Mouse (Mus musculus) embryonic facial prominence, embryonic 11.5 days (tissue): ENCODE data around the gene Slc25a22. TPM values are rescaled to one million over a fixed set of nuclear protein-coding genes. Genes with fewer than 3 reads are reported as not detected.
A peak's percentile ranks its signal among the peaks of the same experiment; 100 is the strongest.

Experiments used
- ATAC-seq: fragments of 200-750 bp; cut with Nextera tagmentation; replicated peaks from 2 replicates; pipeline ENCODE4 v1.8.0; 2017; ENCODE audit warnings: low read depth; ENCODE audit not compliant: insufficient number of reproducible peaks, low FRiP score, low TSS enrichment
- DNase-seq: peaks from one replicate; pipeline ENCODE4 v3.0.0-alpha.2; 2015; ENCODE audit warnings: low spot score
- H3K27ac ChIP-seq: fragments of 300-500 bp; sonication (generic); replicated peaks from 2 replicates; pipeline ENCODE4 v1.5.1; 2014; ENCODE audit warnings: mild to moderate bottlenecking, low read depth, low read length, control low read depth
- H3K27me3 ChIP-seq: fragments of 300-500 bp; sonication (generic); 2 replicates; pipeline ENCODE4 v1.6.1; 2014; ENCODE audit warnings: mild to moderate bottlenecking, low read length, moderate library complexity, mixed read lengths; ENCODE audit not compliant: control insufficient read depth, insufficient read depth
- H3K36me3 ChIP-seq: fragments of 300-500 bp; sonication (generic); replicated peaks from 2 replicates; pipeline ENCODE4 v1.6.1; 2014; ENCODE audit warnings: low read depth, mild to moderate bottlenecking, low read length, moderate library complexity, mixed read lengths; ENCODE audit not compliant: control insufficient read depth, insufficient read depth
- H3K4me1 ChIP-seq: fragments of 300-500 bp; sonication (generic); 2 replicates; pipeline ENCODE4 v1.6.1; 2014; ENCODE audit warnings: low read length, mixed read lengths; ENCODE audit not compliant: control insufficient read depth, insufficient read depth
- H3K4me2 ChIP-seq: fragments of 300-500 bp; sonication (generic); 2 replicates; pipeline ENCODE4 v1.6.1; 2014; ENCODE audit warnings: low read depth, mild to moderate bottlenecking, control low read depth, low read length, moderate library complexity
- H3K4me3 ChIP-seq: fragments of 300-500 bp; sonication (generic); 2 replicates; pipeline ENCODE4 v1.5.1; 2014; ENCODE audit warnings: low read depth, low read length, control low read depth
- H3K9ac ChIP-seq: fragments of 300-500 bp; sonication (generic); replicated peaks from 2 replicates; pipeline ENCODE4 v1.6.1; 2014; ENCODE audit warnings: mild to moderate bottlenecking, control low read depth, low read length
- H3K9me3 ChIP-seq: fragments of 300-500 bp; sonication (generic); replicated peaks from 2 replicates; pipeline ENCODE4 v1.6.1; 2016; ENCODE audit warnings: mild to moderate bottlenecking, low read length, inconsistent platforms, mixed read lengths; ENCODE audit not compliant: control insufficient read depth
- WGBS: fragments of 180-500 bp; shearing (Covaris S2); extraction: QIAGEN DNeasy Blood & Tissue Kit; methylation state at CpG from one replicate; pipeline ENCODE4 v1.1.7; 2014; 5-methylcytosine and 5-hydroxymethylcytosine counted together
- polyA plus RNA-seq: library from polyadenylated mRNA; unstranded; fragments of >200 nt; fragmentation: Nextera tagmentation; extraction: Ambion mirVana; gene quantifications from 2 replicates; pipeline ENCODE4 v1.2.1, GENCODE M21; 2014

Gene Slc25a22
- polyA plus RNA-seq, 1 experiment from 2014 or later = 27.4 TPM

DNA sequence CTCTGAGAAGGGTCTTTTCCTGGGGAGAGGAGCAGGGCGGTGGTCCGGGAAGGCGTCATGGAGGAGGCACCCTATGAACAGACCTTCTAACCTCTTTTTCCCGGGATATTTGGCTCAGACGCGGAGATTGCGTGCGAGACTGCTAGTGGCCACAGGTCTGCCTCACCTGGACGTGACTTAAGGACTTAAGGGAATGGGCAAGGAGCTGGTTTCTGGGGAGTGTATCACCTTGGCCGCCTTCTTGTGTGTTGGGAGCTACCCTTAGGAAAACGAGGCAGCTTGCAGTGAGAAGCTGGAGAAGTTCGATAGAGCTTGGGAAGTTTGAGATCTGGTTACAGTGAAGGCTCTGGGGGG is 38.1 kb upstream of the Slc25a22 start:
- peaks cover 4% of the 10 kb centered on the region for H3K4me1 ChIP-seq
- H3K36me3 ChIP-seq = no peaks in the 10 kb centered on the region; the same call in 1 of the 2 replicates
- peak overlapping the region; percentile 80; the same call in 1 of the 2 replicates for H3K27ac ChIP-seq
- ATAC-seq (no peak), DNase-seq (no peak)
- no peaks in the 10 kb centered on the region for H3K9me3 ChIP-seq
- under 1% methylated on average over 12 of the region's 12 CpGs for WGBS
- peak overlapping the region; percentile 89 for H3K4me2 ChIP-seq
- no peaks in the 10 kb centered on the region for H3K27me3 ChIP-seq
- peak overlapping the region; percentile 91 for H3K9ac ChIP-seq
- peak overlapping the region; percentile 72 for H3K4me3 ChIP-seq

DNA sequence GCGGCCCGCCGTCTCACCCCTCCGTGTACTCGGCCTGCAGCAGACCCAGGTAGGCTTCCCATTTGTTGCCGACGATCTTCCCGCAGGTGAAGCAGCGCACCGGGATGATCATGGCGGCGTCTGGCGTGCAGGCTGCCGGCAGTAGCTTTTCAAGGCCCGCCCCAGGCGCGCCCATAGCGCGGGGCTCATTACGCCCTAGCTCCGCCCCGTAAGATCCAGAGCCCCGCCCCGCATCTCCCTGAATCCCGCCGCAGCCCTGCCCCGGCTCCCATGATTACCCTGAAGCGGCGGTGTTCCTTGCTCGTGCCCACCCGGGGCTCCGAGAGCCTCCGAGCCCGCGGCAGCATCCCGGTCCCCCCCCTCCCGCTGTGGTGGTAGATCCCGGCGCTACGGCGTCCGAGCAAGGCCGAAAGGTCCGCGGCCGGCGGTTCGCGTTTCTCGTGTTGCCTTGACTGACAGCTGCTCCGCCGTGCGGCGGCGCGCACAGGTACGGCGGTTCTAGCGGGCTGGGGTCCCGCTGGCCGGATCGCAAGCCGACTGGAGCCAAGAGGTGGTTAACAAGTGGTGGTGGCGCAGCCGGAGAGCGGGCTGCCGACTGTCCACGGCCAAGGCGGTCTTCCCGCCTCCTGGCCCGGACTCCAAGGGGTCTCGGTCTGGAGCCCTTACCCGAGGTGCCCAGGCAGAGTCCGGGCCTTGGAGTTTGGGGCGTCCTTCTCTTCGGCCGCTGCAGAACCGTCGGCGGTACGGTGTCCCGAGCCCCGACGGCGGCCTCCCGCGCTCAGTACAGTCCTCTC is 37.5 kb upstream of the Slc25a22 start, which contains the start of the genes Polr2l and Tspan4:
TSS of gene Polr2l (minus strand) at position 122 of the 794 bp plus-strand sequence.
TSS of gene Tspan4 (plus strand) at position 230 of the 794 bp plus-strand sequence.
- H3K27me3 ChIP-seq = no peaks in the 10 kb centered on the region
- under 1% methylated on average over 73 of the region's 87 CpGs for WGBS
- peak within 1 kb of the TSS; percentile 80 for H3K27ac ChIP-seq
- H3K36me3 ChIP-seq = peaks cover 4% of the 10 kb centered on the region; the same call in 1 of the 2 replicates
- peak; percentile 89 for DNase-seq
- peak within 1 kb of the TSS; percentile 72 for H3K4me3 ChIP-seq
- peak; percentile 47 for ATAC-seq
- peak within 1 kb of the TSS; percentile 91 for H3K9ac ChIP-seq
- peaks cover 4% of the 10 kb centered on the region for H3K4me1 ChIP-seq
- H3K9me3 ChIP-seq = no peaks in the 10 kb centered on the region
- peak within 1 kb of the TSS; percentile 89 for H3K4me2 ChIP-seq

DNA sequence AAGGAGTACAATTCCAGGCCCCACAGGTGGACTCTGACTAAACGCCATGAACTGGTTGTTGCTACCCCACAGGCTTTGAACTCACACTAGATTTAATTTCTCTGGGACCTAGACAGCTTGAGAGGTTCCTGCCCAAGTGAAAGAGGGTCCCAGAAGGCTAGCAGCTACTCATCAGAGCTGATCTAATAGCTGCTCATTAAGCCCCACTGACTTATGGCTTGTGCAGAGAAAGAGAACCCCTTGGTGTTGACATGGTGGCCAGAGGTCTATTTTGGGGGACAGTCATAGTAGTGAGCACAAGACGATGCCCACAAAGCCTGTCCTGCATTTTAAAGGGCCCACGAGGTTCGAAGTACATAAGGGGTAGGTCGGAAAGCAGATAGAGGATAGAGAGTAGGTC is 36.5 kb upstream of the Slc25a22 start:
- DNase-seq (no peak), ATAC-seq (no peak)
- H3K9ac ChIP-seq = peak overlapping the region; percentile 91
- no peaks in the 10 kb centered on the region for H3K9me3 ChIP-seq
- peaks cover 7% of the 10 kb centered on the region; the same call in 1 of the 2 replicates for H3K36me3 ChIP-seq
- no peaks in the 10 kb centered on the region for H3K27me3 ChIP-seq
- peak overlapping the region; percentile 67 for H3K4me2 ChIP-seq
- H3K4me3 ChIP-seq = peak overlapping the region; percentile 72
- H3K4me1 ChIP-seq = peaks cover 7% of the 10 kb centered on the region
- no peak overlapping the region for H3K27ac ChIP-seq
- 7% methylated on average over 5 of the region's 5 CpGs for WGBS

- DNase-seq (no peak), ATAC-seq (no peak)
- no peak overlapping the region for H3K4me3 ChIP-seq
- no peak overlapping the region for H3K4me2 ChIP-seq
- no peak overlapping the region for H3K9ac ChIP-seq
- 86% methylated on average over 6 of the region's 6 CpGs for WGBS
- H3K4me1 ChIP-seq = peaks cover 19% of the 10 kb centered on the region
- no peaks in the 10 kb centered on the region for H3K27me3 ChIP-seq
- H3K9me3 ChIP-seq = no peaks in the 10 kb centered on the region
- H3K36me3 ChIP-seq = peaks cover 7% of the 10 kb centered on the region; the same call in 1 of the 2 replicates
- no peak overlapping the region for H3K27ac ChIP-seq
These were observed 35.1 kb upstream of the Slc25a22 start for GRCm38 (mm10) chr7:141472763-141473162.

GRCm38 (mm10) chr7:141472226-141472625 is 34.5 kb upstream of the Slc25a22 start:
- no peak overlapping the region for H3K4me3 ChIP-seq
- no peaks in the 10 kb centered on the region for H3K27me3 ChIP-seq
- H3K9me3 ChIP-seq = no peaks in the 10 kb centered on the region
- no peak overlapping the region for H3K9ac ChIP-seq
- ATAC-seq (no peak), DNase-seq (no peak)
- H3K27ac ChIP-seq = no peak overlapping the region
- peaks cover 19% of the 10 kb centered on the region for H3K4me1 ChIP-seq
- no peak overlapping the region for H3K4me2 ChIP-seq
- WGBS = 82% methylated on average over 6 of the region's 6 CpGs
- peaks cover 7% of the 10 kb centered on the region; the same call in 1 of the 2 replicates for H3K36me3 ChIP-seq

DNA sequence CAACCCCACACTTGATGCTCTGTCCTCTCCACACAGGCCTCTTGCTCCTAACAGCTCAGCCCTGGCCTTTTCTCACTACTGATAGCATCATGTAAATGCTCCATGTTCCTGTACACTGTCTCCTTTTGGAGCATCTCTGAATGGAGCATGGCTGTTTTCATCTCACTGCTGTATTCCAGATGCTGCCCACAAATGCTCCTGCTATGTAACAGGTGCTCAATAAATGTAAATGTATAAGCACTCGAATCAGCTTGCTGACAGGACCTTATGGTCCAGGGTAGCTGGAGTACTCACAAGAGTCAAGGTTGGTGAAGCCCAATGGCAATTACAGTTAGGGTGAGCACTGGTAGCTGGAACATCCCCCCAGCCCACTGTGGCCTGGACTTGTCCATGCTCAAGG is 33.5 kb upstream of the Slc25a22 start:
- Histone ChIP-seq H3K9me3 (no peaks in the 10 kb centered on the region), H3K4me3 (no peak overlapping the region), H3K27ac (no peak overlapping the region), H3K4me1 (peaks cover 18% of the 10 kb centered on the region), H3K9ac (no peak overlapping the region), H3K4me2 (no peak overlapping the region), H3K36me3 (peaks cover 7% of the 10 kb centered on the region; the same call in 1 of the 2 replicates), H3K27me3 (no peaks in the 10 kb centered on the region)
- ATAC-seq (no peak), DNase-seq (no peak)
- WGBS = 85% methylated on average over 1 of the region's 1 CpGs

DNA sequence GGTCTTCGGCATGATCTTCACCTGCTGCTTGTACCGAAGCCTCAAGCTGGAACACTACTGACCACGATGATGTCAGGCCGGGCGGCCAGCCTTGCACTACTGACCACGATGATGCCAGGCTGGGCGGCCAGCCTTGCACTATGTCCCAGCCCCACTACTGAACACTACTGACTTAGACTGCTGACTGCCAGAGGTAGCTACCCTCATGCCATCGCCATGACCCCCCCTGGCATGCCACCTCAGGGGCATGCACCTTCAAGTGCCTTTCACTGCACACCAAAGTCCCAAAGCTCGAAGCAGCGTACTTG is 32.9 kb upstream of the Slc25a22 start:
- ATAC-seq = no peak
- DNase-seq = no peak
- no peak overlapping the region for H3K27ac ChIP-seq
- peaks cover 17% of the 10 kb centered on the region for H3K4me1 ChIP-seq
- H3K36me3 ChIP-seq = peaks cover 7% of the 10 kb centered on the region; the same call in 1 of the 2 replicates
- no peak overlapping the region for H3K9ac ChIP-seq
- H3K9me3 ChIP-seq = no peaks in the 10 kb centered on the region
- H3K4me2 ChIP-seq = no peak overlapping the region
- 96% methylated on average over 10 of the region's 10 CpGs for WGBS
- no peak overlapping the region for H3K4me3 ChIP-seq
- H3K27me3 ChIP-seq = peaks cover 3% of the 10 kb centered on the region; the same call in 1 of the 2 replicates

DNA sequence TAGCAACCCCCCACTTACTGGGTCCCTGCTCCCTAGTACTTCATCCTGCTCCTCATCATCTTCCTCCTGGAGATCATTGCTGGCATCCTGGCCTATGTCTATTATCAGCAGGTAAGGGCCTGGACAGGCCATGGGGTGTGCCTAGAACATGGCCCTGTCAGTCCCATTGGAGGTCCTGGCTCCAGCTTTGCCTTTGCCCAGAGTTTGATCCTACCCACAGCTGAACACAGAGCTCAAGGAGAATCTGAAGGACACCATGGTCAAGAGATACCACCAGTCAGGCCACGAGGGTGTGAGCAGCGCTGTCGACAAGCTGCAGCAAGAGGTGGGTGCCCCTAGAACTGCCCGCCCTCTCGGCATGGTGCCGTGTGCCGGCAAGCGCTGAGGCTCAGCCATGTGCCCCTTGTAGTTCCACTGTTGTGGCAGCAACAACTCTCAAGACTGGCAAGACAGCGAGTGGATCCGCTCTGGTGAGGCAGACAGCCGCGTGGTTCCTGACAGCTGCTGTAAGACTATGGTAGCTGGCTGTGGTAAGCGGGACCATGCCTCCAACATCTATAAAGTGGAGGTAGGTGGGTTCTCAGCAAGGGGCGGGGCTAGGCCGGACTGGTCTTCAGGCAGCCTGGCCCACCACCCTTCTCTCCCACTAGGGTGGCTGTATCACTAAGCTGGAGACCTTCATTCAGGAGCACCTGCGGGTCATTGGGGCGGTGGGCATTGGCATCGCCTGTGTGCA is 32.4 kb upstream of the Slc25a22 start:
- Histone ChIP-seq H3K27ac (no peak overlapping the region), H3K4me1 (peaks cover 20% of the 10 kb centered on the region), H3K4me2 (no peak overlapping the region)

More for the DNA sequence above, 32.4 kb upstream of the Slc25a22 start:
- Histone ChIP-seq H3K9ac (no peak overlapping the region), H3K36me3 (peaks cover 7% of the 10 kb centered on the region; the same call in 1 of the 2 replicates), H3K4me3 (no peak overlapping the region), H3K27me3 (peaks cover 6% of the 10 kb centered on the region), H3K9me3 (no peaks in the 10 kb centered on the region)
- ATAC-seq = no peak
- no peak for DNase-seq
- 90% methylated on average over 18 of the region's 18 CpGs for whole genome bisulfite sequencing
